Mouse (Mus musculus): Measurements from ENCODE around the gene Pax5.
A peak's percentile ranks its signal among the peaks of the same experiment; 100 is the strongest.
"Not testable (repeated sequence)": the region's sequence is repeated elsewhere in the genome, so short reads cannot be mapped to it uniquely, and the experiment has no call there.

Pax5 gene

DNA sequence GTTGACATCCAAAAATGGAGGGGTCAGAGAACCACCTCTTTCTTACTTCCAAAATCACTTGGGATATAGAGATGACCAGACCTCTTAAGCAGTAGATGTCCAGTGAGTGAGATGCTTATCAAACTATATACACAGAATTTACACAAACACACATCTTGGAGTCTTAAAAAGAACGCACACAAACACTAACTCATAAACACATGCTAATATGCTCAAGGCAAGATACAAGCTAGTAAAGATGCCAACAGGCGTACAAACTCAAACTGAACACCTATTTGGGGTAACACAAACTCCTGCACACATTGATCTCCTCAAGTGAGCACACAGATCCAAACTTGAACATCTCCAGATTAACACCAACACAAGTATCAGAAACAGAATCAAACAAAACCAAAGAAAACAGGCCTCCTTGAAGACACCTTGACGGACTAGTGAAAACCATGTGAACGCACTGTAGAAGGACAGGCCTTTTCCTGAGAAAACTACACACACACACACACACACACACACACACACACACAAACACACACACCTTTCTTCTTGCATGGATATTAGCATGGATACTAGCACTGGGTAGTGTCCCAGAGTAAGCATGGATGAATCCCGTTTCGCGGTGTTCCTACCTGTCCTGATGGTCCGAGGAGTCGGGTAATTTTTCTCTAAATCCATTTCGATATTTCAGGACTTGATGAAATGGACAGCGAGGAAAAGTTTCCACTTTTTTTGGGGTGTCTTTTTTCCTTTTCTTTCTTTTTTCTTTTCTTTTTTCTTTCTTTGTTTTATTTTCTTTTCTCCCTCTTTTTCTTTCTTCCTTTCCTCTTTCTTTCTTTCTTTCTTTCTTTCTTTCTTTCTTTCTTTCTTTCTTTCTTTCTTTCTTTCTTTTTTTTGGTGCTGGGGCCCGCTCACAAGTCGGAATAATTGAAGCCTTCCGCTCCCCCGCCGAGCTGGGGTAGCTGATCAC, at the start of gene Pax5:
Gene Pax5 (minus strand): TSS at position 748 of the 961 bp plus-strand sequence.
- ATAC-seq (ENCODE audit: low TSS enrichment): no peak

DNA sequence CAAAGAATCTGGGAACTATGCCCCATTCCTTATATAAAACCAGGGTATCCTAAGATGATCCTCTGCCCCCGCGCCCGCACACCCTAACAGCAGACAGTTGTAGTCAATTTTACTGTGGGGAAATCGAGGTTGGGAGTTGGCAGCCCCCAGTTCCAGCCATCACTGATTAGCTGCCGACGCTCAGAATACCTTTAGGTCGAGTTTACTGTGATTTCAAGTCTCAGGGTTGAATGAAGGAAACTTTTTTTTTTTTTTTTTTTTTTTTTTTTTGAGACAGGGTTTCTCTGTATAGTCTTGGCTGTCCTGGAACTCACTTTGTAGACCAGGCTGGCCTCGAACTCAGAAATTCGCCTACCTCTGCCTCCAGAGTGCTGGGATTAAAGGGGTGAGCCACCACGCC, 46.8 kb upstream of the Pax5 start:
- not testable (repeated sequence) for ATAC-seq (ENCODE audit: low TSS enrichment)

DNA sequence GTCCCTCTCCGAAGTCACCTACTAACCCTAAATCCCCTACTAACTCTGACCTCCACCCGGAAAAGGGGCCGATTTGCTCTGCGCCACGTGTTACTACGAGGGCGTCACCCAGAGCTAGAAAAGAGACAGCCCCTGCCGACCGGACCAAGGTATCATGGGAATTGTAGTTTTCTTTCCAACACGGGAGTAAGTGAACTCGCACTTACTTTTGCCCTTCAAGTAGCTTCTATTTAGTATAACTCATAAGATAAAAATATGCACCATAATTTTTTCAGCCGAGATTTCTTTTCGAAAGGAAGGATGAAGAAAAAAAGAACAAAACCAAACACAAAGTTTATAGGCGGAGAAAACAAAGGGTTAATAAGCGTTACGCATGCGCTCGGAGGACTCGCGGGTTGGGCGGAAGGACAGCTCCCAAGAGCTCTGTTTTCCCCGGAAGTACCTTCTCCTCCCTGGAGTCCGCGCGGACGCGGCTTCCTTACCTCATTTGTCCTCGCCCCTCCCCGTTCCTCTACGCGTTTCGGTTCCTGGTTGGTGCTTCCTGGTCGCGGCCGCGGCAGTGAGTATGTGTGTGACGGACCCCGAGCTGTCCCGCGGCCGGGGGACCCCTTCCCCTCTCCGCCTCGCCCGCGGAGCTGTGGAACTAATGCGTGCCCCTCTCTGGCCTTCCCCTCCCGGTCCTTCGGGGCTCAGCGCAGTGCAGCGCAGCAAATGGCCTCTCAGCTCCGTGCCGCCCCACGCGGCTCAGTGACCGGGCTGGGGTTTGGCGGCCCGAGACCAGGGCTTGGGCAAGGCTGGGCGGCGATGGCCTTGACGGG, 46.1 kb upstream of the Pax5 start:
- peak; percentile 98 for ATAC-seq (ENCODE audit: low TSS enrichment)

DNA sequence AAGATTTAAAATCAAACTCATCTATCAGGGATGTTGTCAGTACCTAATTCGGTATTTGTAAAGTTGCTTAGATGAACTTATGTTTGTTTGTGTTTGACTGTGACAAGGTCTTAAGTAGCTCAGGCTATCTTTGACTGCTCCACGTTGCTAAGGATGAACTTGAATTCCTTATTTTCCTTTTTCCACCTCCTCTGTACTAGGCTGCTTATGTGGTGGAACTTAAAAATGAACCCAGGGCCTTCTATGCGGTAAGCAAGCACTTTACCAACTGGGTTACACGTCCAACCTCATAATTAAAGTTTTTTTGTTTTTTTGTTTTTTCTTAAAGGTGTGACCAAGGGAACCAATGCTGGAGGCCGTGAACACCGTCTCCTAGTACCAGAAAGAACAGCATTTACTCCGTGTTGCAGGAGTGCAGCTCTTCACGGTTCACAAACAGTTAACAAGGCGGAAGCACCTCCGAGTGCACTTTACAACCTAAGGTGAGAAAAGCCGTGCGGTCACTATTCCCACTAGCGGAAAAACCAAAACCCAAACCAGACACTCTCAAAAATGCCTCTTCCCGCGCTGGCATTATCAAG, 45.4 kb upstream of the Pax5 start, which contains the start of gene Zcchc7:
Gene Zcchc7 (plus strand): TSS at position 325 of the 581 bp plus-strand sequence.
- ATAC-seq (ENCODE audit: low TSS enrichment): peak; percentile 56; the same call in 1 of the 2 replicates

DNA sequence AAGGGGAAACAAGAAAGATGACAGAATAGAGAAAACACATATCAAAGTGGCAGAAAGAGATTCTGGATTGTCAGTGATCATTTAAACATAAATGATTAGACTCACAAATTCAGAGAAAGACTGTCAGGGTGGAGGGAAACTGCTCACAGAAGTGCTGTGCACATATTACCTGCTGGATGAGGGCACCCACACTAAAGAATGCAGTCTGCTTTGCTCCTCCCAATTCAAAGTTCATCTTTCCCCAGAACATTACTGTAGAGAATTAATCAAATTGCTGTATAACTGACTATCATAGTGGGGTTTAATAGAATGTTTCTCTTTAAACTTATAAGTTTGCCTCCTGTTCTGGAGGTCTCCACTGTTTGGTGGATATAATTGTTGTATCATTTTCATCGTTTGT, 30.2 kb upstream of the Pax5 start:
- no peak for ATAC-seq (ENCODE audit: low TSS enrichment)

DNA sequence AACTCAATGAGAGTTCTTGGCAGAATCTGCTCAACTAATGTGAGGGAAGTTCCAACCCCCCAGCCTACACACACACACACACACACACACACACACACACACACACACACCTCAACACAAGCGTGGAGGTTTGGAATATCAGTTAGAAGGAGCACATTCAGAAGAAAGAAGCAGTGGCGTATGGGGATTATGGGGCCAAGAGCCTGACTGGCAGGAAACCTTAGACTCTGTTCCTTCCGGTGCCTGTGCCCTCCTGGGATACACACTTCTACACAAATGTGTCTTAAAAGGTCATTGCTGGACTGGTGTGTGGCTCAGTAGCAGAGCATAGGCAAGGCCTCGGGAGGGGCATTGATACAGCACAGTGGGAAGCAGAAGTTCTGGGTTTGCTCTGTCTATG, 10.9 kb upstream of the Pax5 start:
- ATAC-seq (ENCODE audit: low TSS enrichment): no peak

DNA sequence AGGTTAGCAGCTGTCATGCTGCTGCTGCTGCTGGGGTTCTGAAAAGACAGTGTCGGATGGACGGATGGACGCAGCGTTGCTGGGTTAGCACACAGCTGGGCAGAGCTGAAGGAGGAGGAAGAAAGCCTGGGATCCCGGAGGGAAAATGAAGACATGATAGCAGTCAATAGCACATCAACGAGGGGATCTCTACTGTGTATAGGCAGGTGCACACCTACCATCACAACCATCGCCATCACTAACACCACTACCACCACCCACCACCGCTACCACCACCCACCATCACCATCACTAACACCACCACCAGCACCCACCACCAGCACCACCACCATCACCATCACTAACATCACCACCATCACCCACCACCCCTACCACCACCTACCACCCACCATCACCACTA, 9.8 kb upstream of the Pax5 start:
- ATAC-seq (ENCODE audit: low TSS enrichment): no peak

DNA sequence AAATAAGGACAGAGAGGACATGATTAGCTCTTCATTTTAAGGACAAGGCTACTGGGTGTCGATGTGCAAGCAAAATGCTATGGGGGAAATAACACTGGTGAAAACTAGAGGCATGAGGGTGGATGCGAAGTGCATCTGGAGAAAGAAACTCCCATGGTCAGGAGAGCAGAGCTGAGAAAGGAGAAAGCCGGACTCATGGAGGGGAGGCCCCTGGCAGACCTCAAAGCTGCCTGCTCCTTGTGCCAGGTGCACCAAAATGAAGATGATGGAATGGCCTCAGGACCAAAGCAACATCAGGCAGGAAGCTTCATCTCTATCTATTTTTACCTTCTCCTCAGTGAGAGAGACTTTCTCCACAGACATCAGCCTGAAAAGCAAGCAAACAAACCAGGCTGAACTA, 7.4 kb upstream of the Pax5 start:
- ATAC-seq (ENCODE audit: low TSS enrichment): no peak

DNA sequence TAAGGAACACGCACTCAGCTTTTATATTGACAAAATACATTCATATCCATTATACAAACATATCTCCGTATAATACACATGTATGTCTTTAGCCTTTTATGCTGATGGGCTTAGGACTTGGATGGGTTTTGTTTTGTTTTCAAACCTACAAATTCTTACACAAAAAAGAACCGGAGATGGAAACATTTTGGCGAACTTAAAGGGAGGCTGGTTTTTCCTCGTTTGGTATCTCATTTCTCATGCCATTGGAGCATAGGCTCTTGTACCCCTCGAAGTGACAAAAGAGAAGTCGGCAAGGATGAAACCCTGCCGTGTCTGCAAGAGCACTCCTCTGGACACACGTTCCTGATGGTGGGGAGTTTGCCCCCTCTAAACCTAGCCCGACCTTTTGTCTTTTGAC, 6.1 kb upstream of the Pax5 start:
- no peak for ATAC-seq (ENCODE audit: low TSS enrichment)

DNA sequence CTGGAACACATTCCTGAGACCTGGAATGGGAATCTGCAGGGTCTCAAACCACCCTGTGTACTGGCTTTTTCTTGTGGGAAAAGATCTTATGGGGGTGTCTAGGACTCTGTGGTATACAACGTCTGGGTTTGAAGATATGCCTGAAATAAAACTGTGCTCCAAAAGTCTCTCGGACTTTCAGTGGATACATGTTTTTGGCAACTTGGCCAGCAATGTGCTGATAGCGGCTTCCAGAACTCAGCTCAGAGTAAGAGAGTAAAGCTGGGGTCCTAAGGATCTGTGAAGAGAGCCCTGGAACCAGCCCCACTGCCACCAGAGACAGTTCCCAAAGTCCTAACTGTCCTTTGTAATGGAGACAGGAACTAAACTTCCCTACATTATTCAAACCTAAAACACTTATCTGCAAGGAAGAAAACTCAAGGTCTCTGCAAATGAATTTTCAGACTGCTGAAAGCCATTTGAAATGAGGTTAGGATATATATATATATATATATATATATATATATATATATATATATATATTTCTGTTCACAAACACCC, 5.4 kb upstream of the Pax5 start:
- ATAC-seq (ENCODE audit: low TSS enrichment): no peak

DNA sequence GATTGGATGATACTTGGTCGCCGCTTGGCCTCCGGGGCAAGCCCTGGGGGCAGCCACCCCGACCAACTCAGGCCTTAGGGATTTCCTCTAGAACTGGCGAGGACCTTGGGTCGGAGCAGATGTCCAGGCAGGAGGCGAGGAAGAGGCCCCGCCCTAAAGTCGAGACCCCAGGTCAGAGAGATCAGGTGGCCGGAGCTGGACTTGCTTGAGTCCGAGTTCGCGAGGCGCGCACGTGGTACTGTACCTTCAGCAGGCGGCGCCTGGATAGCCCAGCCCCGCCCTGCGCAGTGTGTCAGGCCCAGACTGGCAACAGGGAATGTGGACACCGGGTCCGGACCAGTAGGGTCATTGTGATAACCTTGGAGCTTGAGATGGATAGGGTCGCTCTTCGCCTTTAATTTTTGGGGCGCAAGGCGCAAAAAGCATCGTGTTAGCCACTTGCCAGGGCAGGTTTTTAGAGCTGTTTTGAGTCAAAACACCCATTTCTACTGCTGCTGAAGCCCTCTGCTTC, 3.9 kb upstream of the Pax5 start:
- ATAC-seq (ENCODE audit: low TSS enrichment): no peak

DNA sequence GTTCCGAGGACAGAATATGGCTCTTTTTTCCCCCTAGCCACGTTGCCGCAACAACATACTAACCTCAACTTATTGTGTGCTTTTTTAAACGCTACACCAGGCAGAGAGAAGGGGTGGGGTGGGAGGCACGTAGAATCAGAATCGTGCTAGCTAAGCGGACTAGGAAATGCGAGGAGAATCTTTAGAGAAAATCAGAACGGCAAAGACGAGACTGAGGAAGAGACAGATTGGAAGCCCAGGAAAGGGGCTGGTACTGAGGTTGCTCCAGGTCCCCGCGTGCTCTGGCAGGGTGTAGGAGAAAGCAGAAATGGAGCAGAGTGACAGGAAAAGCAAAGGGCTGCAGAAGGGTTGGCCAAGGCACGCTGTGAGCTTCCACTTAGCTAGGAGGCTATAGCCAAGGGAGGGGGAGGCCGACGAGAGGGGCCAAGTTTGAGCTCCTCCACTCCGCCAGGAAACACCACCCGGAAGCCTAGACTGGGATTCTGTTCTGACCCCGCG, 3.3 kb upstream of the Pax5 start:
- no peak for ATAC-seq (ENCODE audit: low TSS enrichment)

DNA sequence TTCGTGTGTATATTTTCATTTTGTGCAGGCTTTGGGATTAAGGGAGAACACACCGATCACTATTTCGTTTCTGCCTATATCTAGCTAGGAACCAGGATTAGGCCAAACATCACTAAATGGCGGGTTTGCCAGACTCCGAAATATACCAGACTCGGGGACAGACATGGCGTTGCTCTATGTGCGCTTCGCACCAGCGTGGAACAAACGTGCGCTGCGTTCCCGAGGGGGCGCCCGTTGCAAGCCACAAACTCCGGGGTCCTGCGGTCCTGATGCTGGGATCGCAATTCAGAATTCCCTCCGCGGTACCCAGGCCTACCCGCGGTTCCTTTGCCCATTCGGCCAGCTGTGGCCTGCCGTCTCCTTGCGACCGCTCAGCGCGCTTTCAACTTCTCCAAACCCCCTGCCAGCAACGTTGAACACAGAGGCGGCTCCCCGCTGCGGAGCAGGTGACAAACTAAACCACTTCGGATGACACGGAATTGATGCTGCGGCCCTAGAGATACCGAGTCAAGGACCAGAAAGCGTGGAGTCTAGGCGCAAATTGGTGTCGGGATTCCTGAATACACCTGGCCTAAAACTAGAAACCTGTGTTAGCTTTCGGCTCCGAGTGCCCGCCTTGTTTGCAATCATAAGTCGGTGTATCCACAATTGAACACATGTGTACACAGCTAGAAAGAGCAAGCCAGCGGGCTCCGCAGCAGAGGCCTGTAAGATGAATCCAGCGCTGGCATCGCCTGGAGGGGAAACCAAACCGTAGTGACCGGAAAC, 2.7 kb upstream of the Pax5 start:
- no peak for ATAC-seq (ENCODE audit: low TSS enrichment)

DNA sequence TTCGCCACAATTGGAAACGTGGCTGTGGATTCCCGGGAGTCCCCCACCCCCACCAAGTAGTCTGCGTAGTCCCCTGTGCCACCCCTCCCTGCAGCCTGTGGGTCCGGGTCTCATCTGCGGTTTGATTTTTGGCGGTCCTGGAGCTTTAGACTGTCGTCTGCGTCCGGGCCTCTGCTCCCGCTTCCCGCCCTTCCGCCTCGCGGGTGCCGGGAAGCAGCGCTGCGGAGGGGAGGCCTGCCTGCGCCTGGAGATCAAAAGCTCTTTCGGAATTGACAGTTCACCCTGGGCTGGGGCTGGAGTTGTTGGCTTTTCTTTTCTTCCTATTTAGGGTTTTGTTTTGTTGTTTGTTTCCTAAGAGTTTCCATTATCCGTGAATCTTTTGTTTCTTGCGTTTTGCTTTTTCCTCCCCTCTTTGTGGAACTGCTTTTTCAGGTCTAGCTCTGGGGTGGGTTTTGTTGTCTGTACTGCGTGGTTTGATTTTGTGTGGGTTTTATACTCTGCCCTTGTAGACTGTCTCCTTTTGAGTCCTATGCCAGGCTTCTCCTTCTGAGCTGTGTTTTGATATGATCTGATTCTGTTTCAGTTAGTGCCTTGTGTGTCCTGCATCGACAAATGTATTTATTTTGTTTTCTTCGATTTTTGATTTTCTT, 1.9 kb upstream of the Pax5 start:
- ATAC-seq (ENCODE audit: low TSS enrichment): no peak

DNA sequence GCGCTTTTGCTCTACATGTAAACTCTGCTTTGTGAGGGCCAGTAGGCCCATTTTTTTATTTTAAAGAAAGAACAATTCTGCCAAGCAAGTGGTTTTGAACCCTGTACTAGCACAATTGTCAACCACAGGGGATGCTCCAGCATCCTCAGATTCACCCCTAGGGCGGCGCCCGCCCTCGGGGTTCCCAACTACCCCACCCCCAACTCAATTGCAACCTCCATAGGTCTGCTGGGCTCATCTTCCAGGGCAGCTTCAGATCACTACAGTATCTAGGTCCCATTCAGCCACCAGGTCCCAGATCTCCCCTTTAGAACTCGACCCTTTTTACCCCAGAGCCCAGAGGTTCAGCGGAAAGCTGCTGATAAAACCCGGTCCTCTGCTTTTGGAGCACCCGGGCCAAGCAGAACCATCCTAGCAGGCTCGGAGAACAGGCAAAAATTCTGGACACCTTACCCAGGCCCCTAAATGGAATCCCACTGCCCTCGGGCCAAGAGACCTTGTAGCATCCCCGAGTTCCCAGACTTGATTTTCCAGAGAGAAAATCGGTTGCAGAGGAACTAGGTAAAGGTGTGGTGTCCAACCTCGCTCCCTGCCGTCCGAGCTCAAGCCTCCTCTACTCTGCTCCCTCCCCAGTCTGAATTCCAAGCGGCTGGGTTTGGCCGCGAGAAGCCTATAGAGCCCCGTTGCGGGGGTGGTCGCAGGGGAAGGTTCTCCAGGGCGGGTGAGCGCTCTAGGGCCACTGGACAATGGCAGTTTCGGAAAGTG, 1.0 kb upstream of the Pax5 start:
- no peak for ATAC-seq (ENCODE audit: low TSS enrichment)

DNA sequence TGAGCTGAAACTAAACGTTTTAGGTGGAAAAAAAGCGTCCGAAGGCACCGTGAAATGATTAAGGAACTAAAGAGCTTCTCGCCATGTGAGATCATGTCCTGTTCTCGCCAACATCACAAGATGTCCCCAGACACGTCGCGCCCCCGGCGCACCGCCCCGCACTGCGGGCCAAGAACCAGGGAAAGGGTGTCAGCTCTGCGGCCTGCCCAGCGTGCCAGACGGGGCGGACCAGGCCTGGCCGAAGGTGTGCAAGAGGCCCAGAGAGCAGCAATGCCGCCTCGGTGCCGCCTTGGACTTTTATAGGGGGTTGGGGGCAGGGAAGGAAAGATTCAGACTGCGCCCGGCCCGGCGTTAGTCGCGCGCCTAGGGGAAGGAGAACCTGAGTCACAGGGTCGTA, 412 bp upstream of the Pax5 start:
- ATAC-seq (ENCODE audit: low TSS enrichment): no peak

DNA sequence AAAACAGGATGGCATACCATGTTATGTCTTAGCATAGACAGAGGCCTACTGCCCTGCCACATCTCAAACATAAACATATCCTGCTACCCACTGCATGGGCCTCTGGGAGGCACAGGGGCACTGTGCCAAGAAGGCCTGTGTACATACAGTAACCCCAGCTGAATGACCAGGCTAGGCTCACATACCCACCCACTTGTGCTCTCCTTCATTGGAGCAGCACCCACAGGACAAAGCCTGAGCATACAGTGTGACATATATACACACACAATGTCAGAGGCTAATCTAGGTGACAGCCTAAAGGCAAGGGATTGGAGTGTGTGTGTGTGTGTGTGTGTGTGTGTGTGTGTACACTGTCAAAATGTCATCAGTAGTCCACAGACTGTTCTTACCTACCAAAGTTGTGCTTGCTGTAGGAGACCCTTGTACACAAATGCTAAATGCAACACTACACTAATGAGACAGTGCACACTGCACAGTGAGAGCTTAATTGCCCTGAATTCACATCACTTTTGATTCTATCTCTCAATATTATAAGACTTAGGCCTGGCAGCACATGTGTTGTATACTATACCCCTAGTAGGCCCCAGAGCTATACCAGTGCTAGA, 1.1 kb downstream of the Pax5 start:
- no peak for ATAC-seq (ENCODE audit: low TSS enrichment)

DNA sequence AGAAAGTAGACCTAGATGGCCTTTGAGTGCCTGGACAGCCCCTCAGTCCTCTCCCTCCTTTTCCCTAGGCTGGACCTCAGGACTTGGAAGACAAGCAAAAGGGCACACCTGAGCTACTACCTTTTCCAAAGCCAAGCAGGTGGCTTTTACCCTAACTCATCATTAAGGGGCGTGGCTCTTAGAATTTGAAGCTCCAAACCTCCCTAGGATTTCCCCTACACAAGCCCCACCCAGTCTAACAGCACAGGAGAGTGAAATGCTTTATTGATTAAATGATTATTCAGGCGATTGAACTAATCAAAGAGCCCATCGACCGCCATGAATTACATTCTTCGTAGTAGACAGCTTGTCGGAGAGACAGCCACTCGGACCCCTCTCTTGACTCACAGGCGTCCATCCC, 2.0 kb downstream of the Pax5 start:
- no peak for ATAC-seq (ENCODE audit: low TSS enrichment)

DNA sequence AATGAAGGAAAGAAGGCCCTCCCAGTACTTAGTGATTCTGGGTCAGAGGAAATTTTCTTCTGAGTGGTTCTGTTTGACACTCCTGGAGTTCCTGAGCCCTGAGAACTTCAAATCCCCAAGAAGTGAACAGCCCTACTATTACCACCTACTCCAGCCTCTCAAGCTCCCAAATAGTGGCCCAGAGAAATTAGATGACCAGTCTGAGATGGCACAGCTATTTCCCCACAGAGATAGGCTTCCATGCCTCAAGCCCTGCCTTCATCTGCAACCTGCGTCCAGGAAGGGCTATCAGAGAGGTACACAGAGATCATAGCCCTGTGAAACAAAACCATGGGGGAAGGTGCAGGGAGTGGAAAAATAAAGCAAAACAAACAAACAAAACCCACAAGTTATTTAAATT, 3.4 kb downstream of the Pax5 start:
- no peak for ATAC-seq (ENCODE audit: low TSS enrichment)

Measured in frontal cortex, adult (tissue).